Mouse (Mus musculus): ENCODE measurements around the gene Mars. TPM values are rescaled to one million over a fixed set of nuclear protein-coding genes. Genes with fewer than 3 reads are reported as not detected.

Mars gene
- polyA plus RNA-seq, 1 experiment from 2014 or later: 171 TPM

DNA sequence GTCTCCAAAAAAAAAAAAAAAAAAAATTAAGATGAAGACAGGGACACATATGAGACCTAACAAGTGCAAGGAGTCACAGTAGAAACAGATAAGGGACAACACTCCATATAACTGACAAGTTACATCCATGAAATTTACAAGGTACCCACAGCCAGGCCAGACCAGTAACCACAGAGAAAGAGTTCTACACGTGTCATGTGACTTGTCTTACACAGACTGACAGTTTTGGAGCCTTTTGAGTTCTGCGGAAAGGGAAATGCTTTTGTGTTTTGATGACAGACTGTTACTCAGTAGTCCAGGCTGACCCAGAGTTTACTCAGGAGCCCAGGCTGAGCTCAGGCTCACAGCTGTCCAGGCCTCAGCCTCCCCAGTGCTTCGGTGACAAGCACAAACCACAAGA is 31.4 kb upstream of the Mars start:
- Histone ChIP-seq H3K27ac (no peak overlapping the region), H3K36me3 (no peaks in the 10 kb centered on the region), H3K4me1 (replicated peaks) (peaks cover 41% of the 10 kb centered on the region), H3K9me3 (no peaks in the 10 kb centered on the region), H3K27me3 (ENCODE audit: insufficient read depth, poor library complexity, severe bottlenecking) (peaks cover 33% of the 10 kb centered on the region), H3K4me3 (no peak overlapping the region)
- WGBS: 72% methylated on average over 3 of the region's 3 CpGs
- DNase-seq (ENCODE audit: low spot score): no peak

DNA sequence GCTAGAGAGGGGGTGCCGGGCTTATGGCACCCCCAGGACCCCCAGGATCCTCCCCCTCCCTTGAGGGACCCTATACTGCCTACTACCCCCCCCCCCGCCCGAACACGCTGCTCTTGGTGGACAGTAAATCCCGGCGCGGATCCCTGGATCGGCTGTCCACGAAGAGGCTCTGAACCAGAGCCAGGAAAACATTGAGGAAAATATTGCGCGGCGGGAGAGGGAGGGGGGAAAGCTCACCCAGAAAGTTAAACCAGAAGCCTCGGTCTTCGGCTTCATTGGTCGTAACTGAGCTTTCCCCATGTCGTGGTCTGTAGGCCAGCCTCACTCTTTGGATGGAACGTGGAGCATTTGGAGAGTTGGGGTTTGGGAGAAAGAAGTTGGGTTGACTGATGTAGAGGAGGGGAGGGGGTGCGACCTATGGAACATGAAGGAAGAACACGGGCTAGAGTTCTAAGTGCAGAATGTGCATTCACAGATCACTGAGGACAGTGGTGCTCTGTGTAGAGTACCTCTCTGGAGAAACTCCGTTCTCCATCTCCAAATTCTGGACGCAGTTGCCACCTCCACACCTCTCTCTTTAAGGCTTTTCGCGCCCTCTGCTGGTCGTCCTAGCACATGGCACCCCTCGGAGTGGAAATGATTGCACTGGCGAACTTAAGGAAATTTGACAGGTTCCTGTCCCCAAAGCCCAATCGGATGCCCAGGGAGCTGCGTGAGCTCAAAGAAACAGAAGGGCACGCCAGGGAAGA is 30.5 kb upstream of the Mars start, which contains the start of gene Gli1:
Gene Gli1, minus strand, starts transcription at position 84 of the 749 bp plus-strand sequence.
- WGBS: under 1% methylated on average over 29 of the region's 29 CpGs
- DNase-seq (ENCODE audit: low spot score): peak; percentile 87
- H3K4me1 ChIP-seq (replicated peaks): peaks cover 41% of the 10 kb centered on the region
- peaks cover 3% of the 10 kb centered on the region; the same call in 1 of the 2 replicates for H3K36me3 ChIP-seq
- peaks cover 35% of the 10 kb centered on the region for H3K27me3 ChIP-seq (ENCODE audit: insufficient read depth, poor library complexity, severe bottlenecking)
- H3K4me3 ChIP-seq: peak within 1 kb of the TSS; percentile 60
- H3K9me3 ChIP-seq: no peaks in the 10 kb centered on the region
- peak within 1 kb of the TSS; percentile 90 for H3K27ac ChIP-seq

DNA sequence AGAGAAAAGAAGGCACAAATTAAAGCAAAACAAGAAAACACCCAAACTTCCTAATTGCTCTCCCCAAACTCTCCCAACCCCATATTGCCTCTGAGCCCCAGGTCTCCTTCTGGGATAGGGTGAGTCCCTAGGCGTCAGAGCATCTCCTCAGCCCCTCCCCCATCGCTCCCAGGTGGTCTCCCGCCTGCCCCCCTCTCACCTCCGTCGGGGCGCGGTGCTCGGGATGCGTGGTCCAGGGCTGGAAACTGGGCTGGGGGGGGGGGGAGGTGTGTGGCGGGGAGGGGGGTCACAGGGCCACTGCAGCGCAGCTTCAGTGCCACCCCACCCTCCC is 29.7 kb upstream of the Mars start:
- H3K4me1 ChIP-seq (replicated peaks): peaks cover 41% of the 10 kb centered on the region
- H3K27ac ChIP-seq: peak overlapping the region; percentile 90
- peak; percentile 48 for DNase-seq (ENCODE audit: low spot score)
- 0% methylated on average over 10 of the region's 11 CpGs for WGBS
- no peaks in the 10 kb centered on the region for H3K9me3 ChIP-seq
- peak overlapping the region; percentile 60 for H3K4me3 ChIP-seq
- H3K36me3 ChIP-seq: peaks cover 9% of the 10 kb centered on the region; the same call in 1 of the 2 replicates
- H3K27me3 ChIP-seq (ENCODE audit: insufficient read depth, poor library complexity, severe bottlenecking): peaks cover 35% of the 10 kb centered on the region

- H3K36me3 ChIP-seq: peaks cover 14% of the 10 kb centered on the region; the same call in 1 of the 2 replicates
- H3K9me3 ChIP-seq: no peaks in the 10 kb centered on the region
- H3K27me3 ChIP-seq (ENCODE audit: insufficient read depth, poor library complexity, severe bottlenecking): peaks cover 35% of the 10 kb centered on the region
- H3K4me1 ChIP-seq (replicated peaks): peaks cover 41% of the 10 kb centered on the region
- H3K4me3 ChIP-seq: peak overlapping the region; percentile 60
- WGBS: under 1% methylated on average over 27 of the region's 27 CpGs
- peak overlapping the region; percentile 90 for H3K27ac ChIP-seq
- DNase-seq (ENCODE audit: low spot score): peak; percentile 81
Observed at GRCm38 (mm10) chr10:127340577-127341359, 29.2 kb upstream of the Mars start.

- Histone ChIP-seq H3K27ac (peak overlapping the region; percentile 90), H3K4me1 (replicated peaks) (peaks cover 41% of the 10 kb centered on the region), H3K27me3 (ENCODE audit: insufficient read depth, poor library complexity, severe bottlenecking) (peaks cover 35% of the 10 kb centered on the region), H3K4me3 (peak overlapping the region; percentile 60), H3K36me3 (peaks cover 14% of the 10 kb centered on the region; the same call in 1 of the 2 replicates), H3K9me3 (no peaks in the 10 kb centered on the region)
- 1% methylated on average over 42 of the region's 42 CpGs for WGBS
- peak; percentile 83 for DNase-seq (ENCODE audit: low spot score)
Observed at GRCm38 (mm10) chr10:127339683-127340576, 28.3 kb upstream of the Mars start.

DNA sequence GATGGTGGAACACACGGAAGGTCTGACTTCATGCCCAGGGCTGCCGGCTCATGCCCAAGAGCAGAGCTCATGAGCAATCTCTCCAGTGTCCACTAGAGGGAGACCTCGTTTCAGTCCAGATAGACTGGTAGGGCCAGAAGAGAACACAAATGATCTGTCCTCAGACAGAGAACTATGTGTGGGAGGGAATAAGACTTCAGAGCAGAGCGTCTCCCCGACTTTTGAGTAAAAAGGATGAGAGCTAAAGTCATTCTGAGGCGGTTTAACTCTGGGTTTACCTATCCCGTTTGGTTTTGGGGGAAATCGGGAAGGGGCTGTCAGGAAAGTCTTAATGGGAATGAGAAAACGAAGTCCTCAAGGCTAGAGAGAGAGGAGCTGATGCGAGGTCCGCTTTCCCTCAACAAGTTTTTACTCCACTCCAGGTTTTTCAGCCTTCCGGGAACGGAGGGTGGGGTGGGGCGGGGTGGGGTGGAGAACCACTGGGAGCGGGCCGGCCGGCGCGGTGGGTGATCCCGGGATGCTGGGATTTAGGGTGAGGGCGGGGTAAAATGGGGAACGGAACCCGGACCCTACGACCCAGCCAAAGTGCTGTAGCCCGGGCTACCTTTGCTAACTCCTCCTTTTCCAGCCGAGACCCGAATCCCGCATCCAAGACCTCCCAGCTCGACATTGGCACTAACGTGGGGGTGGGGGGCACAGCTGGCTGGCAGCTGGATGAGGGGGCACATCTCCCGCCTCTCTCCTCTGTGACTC is 27.5 kb upstream of the Mars start:
- Histone ChIP-seq H3K4me3 (peak overlapping the region; percentile 60), H3K4me1 (replicated peaks) (peaks cover 41% of the 10 kb centered on the region), H3K9me3 (no peaks in the 10 kb centered on the region), H3K36me3 (peaks cover 19% of the 10 kb centered on the region), H3K27me3 (ENCODE audit: insufficient read depth, poor library complexity, severe bottlenecking) (peaks cover 35% of the 10 kb centered on the region), H3K27ac (peak overlapping the region; percentile 90)
- WGBS: 1% methylated on average over 31 of the region's 31 CpGs
- DNase-seq (ENCODE audit: low spot score): peak; percentile 90

DNA sequence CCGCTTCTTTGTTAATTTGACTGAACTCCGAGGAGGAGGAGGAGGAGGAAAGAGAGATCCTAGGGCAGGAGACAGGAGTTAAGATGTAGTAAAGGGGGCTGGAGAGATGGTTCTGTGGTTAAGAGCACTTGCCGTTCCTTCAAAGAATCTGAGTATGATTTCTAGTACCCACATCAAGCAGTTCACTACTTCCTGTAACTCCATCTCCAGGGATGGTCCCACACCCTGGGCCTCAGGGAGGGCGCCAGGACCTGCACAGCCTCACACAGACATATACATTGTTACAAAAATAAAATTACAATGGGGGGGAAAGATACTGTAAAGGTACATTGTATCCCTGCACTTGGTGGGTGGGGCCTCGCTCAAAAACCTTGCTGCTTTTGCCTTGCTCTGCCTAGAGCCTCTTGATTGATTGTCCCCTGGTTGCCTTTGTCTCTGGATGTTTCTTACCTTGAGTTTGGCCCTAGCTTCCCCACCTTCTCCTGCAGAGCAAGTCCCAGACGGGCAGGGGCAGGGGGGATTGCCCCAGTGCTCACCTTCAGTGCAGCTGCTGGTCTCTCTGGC is 26.0 kb upstream of the Mars start:
- DNase-seq (ENCODE audit: low spot score): no peak
- no peak overlapping the region for H3K27ac ChIP-seq
- WGBS: 85% methylated on average over 6 of the region's 6 CpGs
- H3K27me3 ChIP-seq (ENCODE audit: insufficient read depth, poor library complexity, severe bottlenecking): peaks cover 35% of the 10 kb centered on the region
- peaks cover 30% of the 10 kb centered on the region for H3K36me3 ChIP-seq
- no peak overlapping the region for H3K4me3 ChIP-seq
- peaks cover 43% of the 10 kb centered on the region for H3K4me1 ChIP-seq (replicated peaks)
- no peaks in the 10 kb centered on the region for H3K9me3 ChIP-seq

DNA sequence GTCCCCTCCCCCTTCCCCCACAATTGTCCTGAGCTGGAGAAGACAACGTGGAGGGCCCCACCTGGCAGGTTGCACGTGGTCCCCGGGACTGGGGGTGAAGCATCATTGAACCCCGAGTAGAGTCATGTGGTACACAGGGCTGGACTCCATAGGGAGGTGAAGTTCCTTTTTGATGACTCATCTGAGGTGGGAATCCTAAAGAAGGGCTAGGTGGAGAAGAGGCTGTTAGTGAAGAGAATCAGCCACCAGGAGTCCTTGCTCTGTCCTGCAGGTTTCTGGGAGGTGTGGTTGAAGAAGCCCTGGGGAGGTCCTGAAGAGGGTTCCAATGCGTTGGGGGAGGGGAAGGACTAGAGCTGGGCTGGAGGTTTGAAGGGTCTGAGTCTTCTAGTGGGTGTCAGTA is 25.4 kb upstream of the Mars start:
- Histone ChIP-seq H3K4me3 (no peak overlapping the region), H3K27ac (no peak overlapping the region), H3K9me3 (no peaks in the 10 kb centered on the region), H3K4me1 (replicated peaks) (peaks cover 43% of the 10 kb centered on the region), H3K27me3 (ENCODE audit: insufficient read depth, poor library complexity, severe bottlenecking) (peaks cover 35% of the 10 kb centered on the region), H3K36me3 (peaks cover 35% of the 10 kb centered on the region)
- 69% methylated on average over 5 of the region's 5 CpGs for WGBS
- DNase-seq (ENCODE audit: low spot score): no peak

GRCm38 (mm10) chr10:127335271-127335670 is 23.7 kb upstream of the Mars start:
- no peak for DNase-seq (ENCODE audit: low spot score)

GRCm38 (mm10) chr10:127333152-127333551 is 21.6 kb upstream of the Mars start:
- H3K4me3 ChIP-seq: no peak overlapping the region
- peaks cover 40% of the 10 kb centered on the region for H3K27me3 ChIP-seq (ENCODE audit: insufficient read depth, poor library complexity, severe bottlenecking)
- H3K36me3 ChIP-seq: peaks cover 57% of the 10 kb centered on the region
- no peak overlapping the region for H3K27ac ChIP-seq
- no peak for DNase-seq (ENCODE audit: low spot score)
- WGBS: 60% methylated on average over 5 of the region's 5 CpGs
- H3K9me3 ChIP-seq: no peaks in the 10 kb centered on the region
- H3K4me1 ChIP-seq (replicated peaks): peaks cover 10% of the 10 kb centered on the region; the same call in 1 of the 2 replicates

More at GRCm38 (mm10) chr10:127335271-127335670, 23.7 kb upstream of the Mars start:
- peaks cover 35% of the 10 kb centered on the region for H3K27me3 ChIP-seq (ENCODE audit: insufficient read depth, poor library complexity, severe bottlenecking)
- H3K9me3 ChIP-seq: no peaks in the 10 kb centered on the region
- H3K36me3 ChIP-seq: peaks cover 52% of the 10 kb centered on the region
- no peak overlapping the region for H3K27ac ChIP-seq
- no peak overlapping the region for H3K4me3 ChIP-seq
- WGBS: 82% methylated on average over 1 of the region's 1 CpGs
- peaks cover 28% of the 10 kb centered on the region for H3K4me1 ChIP-seq (replicated peaks)

GRCm38 (mm10) chr10:127332211-127332874 is 20.8 kb upstream of the Mars start:
- WGBS: 23% methylated on average over 31 of the region's 31 CpGs

More at GRCm38 (mm10) chr10:127332211-127332874, 20.8 kb upstream of the Mars start:
- H3K27me3 ChIP-seq (ENCODE audit: insufficient read depth, poor library complexity, severe bottlenecking): peaks cover 45% of the 10 kb centered on the region
- H3K4me1 ChIP-seq (replicated peaks): peaks cover 10% of the 10 kb centered on the region; the same call in 1 of the 2 replicates
- peaks cover 57% of the 10 kb centered on the region for H3K36me3 ChIP-seq
- peak overlapping the region; percentile 69; the same call in 1 of the 2 replicates for H3K27ac ChIP-seq
- DNase-seq (ENCODE audit: low spot score): peak; percentile 59
- H3K4me3 ChIP-seq: peak overlapping the region; percentile 44
- no peaks in the 10 kb centered on the region for H3K9me3 ChIP-seq
